Mouse (Mus musculus) heart, adult 2 months (tissue): Measurements from ENCODE around the gene Necab3. TPM values are rescaled to one million over a fixed set of nuclear protein-coding genes. Genes with fewer than 3 reads are reported as not detected.

Experiments used
- DNase-seq, 2 experiments: peaks; one replicate each; pipeline ENCODE4 v3.0.0; 2021
- H3K27ac ChIP-seq: fragments of 200-600 bp; 2 replicates; pipeline ENCODE4 v1.8.1; 2022
- H3K27me3 ChIP-seq: fragments of 200-500 bp; 2 replicates; pipeline ENCODE4 v1.6.1; 2012; ENCODE audit warnings: mild to moderate bottlenecking, low read length, inconsistent platforms, mixed read lengths; ENCODE audit not compliant: control insufficient read depth, insufficient read depth
- H3K36me3 ChIP-seq: fragments of 200-500 bp; 2 replicates; pipeline ENCODE4 v1.6.1; 2012; ENCODE audit warnings: low read length, inconsistent platforms; ENCODE audit not compliant: control insufficient read depth, insufficient read depth
- H3K4me1 ChIP-seq: fragments of 200-500 bp; 2 replicates; pipeline ENCODE4 v1.6.1; 2011; ENCODE audit warnings: low read length; ENCODE audit not compliant: control insufficient read depth, insufficient read depth
- H3K4me3 ChIP-seq: fragments of 200-600 bp; 2 replicates; pipeline ENCODE4 v1.8.1; 2022
- H3K79me2 ChIP-seq: fragments of 200-500 bp; replicated peaks from 2 replicates; pipeline ENCODE4 v1.6.1; 2012; ENCODE audit warnings: mild to moderate bottlenecking, inconsistent platforms, low read length, moderate library complexity, mixed read lengths; ENCODE audit not compliant: control insufficient read depth, insufficient read depth
- H3K9ac ChIP-seq: fragments of 200-500 bp; 2 replicates; pipeline ENCODE4 v1.6.1; 2012; ENCODE audit warnings: low read depth, mild to moderate bottlenecking, control low read depth, inconsistent platforms, low read length, mixed read lengths
- CTCF ChIP-seq: fragments of 200-600 bp; IDR thresholded peaks from 2 replicates; pipeline ENCODE4 v1.8.1; 2022; ENCODE audit warnings: antibody characterized with exemption, mild to moderate bottlenecking, moderate library complexity
- EP300 ChIP-seq: fragments of 200-500 bp; IDR thresholded peaks from 2 replicates; pipeline ENCODE4 v1.6.1; 2011; ENCODE audit warnings: low read depth, low read length, control low read depth; ENCODE audit not compliant: insufficient read depth
- POLR2A ChIP-seq: fragments of 200-500 bp; IDR thresholded peaks from 2 replicates; pipeline ENCODE4 v1.6.1; 2011; ENCODE audit warnings: mild to moderate bottlenecking, low read depth, low read length, control low read depth; ENCODE audit not compliant: insufficient read depth
- WGBS: fragments of 180-500 bp; shearing (Covaris S2); methylation state at CpG from one replicate; pipeline ENCODE4 v1.1.7; 2018; 5-methylcytosine and 5-hydroxymethylcytosine counted together
- intact Hi-C: fragments of 180-260 bp; cut with DNase I; formaldehyde crosslinking; loops from one replicate; pipeline ENCODE4 v1.15.1; 2025
- polyA plus RNA-seq: library from polyadenylated mRNA; depleted of rRNA; stranded (reverse); fragments of >200 nt; gene quantifications from 2 replicates; pipeline ENCODE4 v1.2.3, GENCODE M21; 2012
- total RNA-seq, 2 experiments: library from RNA; stranded (reverse); gene quantifications; 2 replicates each; pipeline ENCODE4 v1.2.3; 2021

Necab3 gene
- total and polyA plus RNA-seq, 3 experiments, result 0.20 to 0.90 (median 0.23) TPM

DNA sequence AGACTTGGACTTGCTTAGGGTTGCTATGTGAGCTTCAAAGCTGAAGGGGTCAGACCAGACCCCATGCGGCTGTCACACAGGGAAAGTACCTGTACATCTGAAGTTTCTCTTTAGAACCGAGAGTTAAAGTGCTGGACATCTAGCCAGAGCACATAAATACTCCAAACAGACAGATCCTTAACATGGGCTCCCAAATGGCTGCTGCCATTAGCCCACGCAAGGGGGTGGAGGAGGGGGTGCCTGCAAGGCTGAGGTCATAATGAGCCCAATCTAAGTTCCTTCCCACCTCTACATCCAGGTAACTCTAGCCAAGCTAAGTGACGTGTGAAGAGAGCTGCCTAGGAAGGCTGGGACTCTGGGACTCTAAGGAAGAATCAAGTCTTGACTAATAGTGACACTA lies 7.2 kb downstream of the Necab3 start, which contains the start of gene Actl10:
TSS of gene Actl10 (plus strand) at position 301 of the 400 bp plus-strand sequence.
- Histone ChIP-seq H3K27me3 (no peaks in the 10 kb centered on the region), H3K4me3 (peak within 1 kb of the TSS; percentile 44), H3K36me3 (no peaks in the 10 kb centered on the region), H3K9ac (peak within 1 kb of the TSS; percentile 17; the same call in 1 of the 2 replicates), H3K79me2 (no peaks in the 10 kb centered on the region), H3K27ac (peak within 1 kb of the TSS; percentile 11; the same call in 1 of the 2 replicates), H3K4me1 (peaks cover 1% of the 10 kb centered on the region; the same call in 1 of the 2 replicates)
- intact Hi-C loops, result loop anchor here (5.0 kb wide), 1 partner anchor 61 kb away; the partner anchor contains the start of genes 4930519P11Rik and Zfp341
- no peak for TF ChIP-seq EP300
- TF ChIP-seq POLR2A, result no peak
- no peak for TF ChIP-seq CTCF
- 91% methylated on average over 4 of the region's 4 CpGs for WGBS
- no peak for DNase-seq

DNA sequence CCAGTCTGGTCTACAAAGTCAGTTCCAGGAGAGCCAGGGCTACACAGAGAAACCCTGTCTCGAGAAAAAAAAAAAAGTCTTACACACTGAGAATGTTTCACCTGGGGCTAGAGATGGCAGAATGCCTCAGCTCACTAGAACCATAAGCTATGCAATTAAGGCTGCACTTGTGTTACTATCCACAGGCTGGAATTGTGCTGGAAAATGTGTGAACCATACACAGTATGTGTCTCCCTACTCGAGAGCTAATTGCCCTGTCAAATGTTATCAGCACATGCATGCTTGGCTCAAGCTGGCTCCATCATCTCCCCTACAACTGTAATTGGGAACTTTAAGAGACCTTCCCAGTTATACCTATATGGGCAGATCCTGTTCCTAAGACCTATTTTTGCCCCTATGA lies 7.8 kb downstream of the Necab3 start:
- no peak overlapping the region for H3K4me3 ChIP-seq
- H3K36me3 ChIP-seq, result no peaks in the 10 kb centered on the region
- no peaks in the 10 kb centered on the region for H3K79me2 ChIP-seq
- no peak for DNase-seq
- no peaks in the 10 kb centered on the region for H3K27me3 ChIP-seq
- H3K9ac ChIP-seq, result no peak overlapping the region
- H3K4me1 ChIP-seq, result peaks cover 1% of the 10 kb centered on the region; the same call in 1 of the 2 replicates
- 70% methylated on average over 2 of the region's 2 CpGs for WGBS
- TF ChIP-seq EP300 (no peak), POLR2A (no peak), CTCF (no peak)
- no peak overlapping the region for H3K27ac ChIP-seq
- intact Hi-C loops, result loop anchor here (5.0 kb wide), 1 partner anchor 61 kb away; the partner anchor contains the start of genes 4930519P11Rik and Zfp341

DNA sequence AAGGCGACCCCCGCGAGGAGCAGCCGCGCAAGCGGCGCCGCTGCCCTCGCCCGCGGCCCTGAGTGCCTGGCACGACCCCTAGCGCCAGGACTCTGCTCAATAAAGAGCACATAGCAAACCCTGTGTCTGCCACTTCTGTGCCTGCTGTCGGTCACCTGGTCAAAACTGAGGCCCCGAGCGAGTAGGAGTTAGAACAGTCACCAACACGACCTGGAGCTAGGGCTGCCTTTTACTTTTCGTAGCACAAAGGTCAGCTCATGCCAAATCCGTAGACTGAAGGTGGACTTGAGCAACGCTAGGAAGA lies 8.9 kb downstream of the Necab3 start:
- Histone ChIP-seq H3K4me1 (peaks cover 1% of the 10 kb centered on the region; the same call in 1 of the 2 replicates), H3K4me3 (peak overlapping the region; percentile 38; the same call in 1 of the 2 replicates), H3K36me3 (no peaks in the 10 kb centered on the region), H3K27me3 (no peaks in the 10 kb centered on the region), H3K79me2 (no peaks in the 10 kb centered on the region), H3K9ac (no peak overlapping the region), H3K27ac (no peak overlapping the region)
- WGBS, result 19% methylated on average over 20 of the region's 20 CpGs
- intact Hi-C loops, result loop anchor here (5.0 kb wide), 1 partner anchor 62 kb away; the partner anchor contains the start of genes 4930519P11Rik and Zfp341
- peak; percentile 13; the same call in 1 of the 2 replicates for TF ChIP-seq CTCF
- TF ChIP-seq EP300, result no peak
- no peak for TF ChIP-seq POLR2A
- no peak for DNase-seq

DNA sequence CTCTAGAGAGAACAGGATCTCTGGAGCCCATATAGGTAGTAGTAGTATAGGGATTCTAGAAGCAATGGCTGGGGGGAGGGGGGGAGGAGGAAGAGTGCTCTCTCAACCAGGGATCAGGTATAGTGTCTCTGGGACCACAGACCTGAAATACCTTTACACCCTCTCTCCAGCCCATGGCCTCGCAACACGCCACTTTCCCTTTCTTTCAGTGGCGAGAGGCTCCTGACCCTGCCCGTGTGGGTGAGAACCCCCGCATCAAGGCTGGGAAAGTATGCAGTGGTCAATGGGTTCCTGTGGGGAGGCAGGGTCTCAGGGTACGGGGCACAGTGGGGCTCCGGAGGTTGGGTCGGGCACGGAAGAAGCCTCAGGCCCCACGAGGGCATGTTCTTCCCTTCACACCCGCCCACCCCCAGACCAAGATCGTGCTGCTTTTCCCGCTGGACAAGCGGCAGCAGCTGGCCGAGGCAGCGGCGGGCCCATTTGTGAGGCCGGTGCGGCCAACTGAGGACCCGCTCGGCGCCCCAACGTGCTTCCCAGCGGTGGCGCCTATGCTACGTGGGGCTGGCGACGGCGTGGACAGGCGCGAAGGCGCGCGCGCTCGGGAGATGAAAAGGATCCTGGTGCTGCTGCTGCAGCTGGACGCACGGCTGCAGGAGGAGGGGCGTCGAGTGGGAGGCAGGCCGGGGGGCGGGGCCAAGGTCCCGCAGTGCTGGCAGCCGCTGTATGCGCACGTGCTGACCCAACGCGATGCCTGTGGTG lies 9.4 kb downstream of the Necab3 start:
- intact Hi-C loops, result no loop called here
- Histone ChIP-seq H3K9ac (peak overlapping the region; percentile 47), H3K27me3 (no peaks in the 10 kb centered on the region), H3K4me3 (peak overlapping the region; percentile 38), H3K4me1 (peaks cover 1% of the 10 kb centered on the region; the same call in 1 of the 2 replicates), H3K27ac (no peak overlapping the region), H3K36me3 (no peaks in the 10 kb centered on the region), H3K79me2 (no peaks in the 10 kb centered on the region)
- peak; percentile 70 to 72 for DNase-seq
- TF ChIP-seq EP300 (no peak), POLR2A (no peak), CTCF (no peak)
- WGBS, result 5% methylated on average over 47 of the region's 48 CpGs

DNA sequence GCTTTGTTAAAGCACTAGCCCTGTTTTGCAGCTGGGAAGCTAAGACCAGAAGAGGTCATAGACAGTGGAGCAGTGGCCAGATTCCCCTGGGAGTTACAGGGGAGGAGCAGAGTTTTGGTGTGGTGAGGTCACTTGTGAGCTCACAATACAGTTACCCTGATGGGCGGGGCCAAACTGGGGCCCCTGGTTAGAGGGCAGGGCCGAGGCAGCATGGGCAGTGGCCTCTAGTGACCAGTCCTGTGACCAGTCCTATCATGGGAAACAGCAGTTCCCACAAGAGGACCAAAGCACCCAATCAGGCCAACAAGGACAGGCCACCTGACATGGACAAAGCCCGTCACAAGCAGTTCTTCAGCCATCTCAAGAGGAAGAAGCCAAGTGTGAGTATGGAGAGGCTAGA lies 10.0 kb downstream of the Necab3 start:
- Histone ChIP-seq H3K27me3 (no peaks in the 10 kb centered on the region), H3K27ac (no peak overlapping the region), H3K79me2 (no peaks in the 10 kb centered on the region), H3K4me3 (no peak overlapping the region), H3K36me3 (no peaks in the 10 kb centered on the region), H3K9ac (no peak overlapping the region), H3K4me1 (peaks cover 2% of the 10 kb centered on the region)
- TF ChIP-seq CTCF (no peak), POLR2A (no peak), EP300 (no peak)
- DNase-seq, result peak in 1 of 2 experiments; percentile 43
- 54% methylated on average over 3 of the region's 3 CpGs for WGBS
- intact Hi-C loops, result no loop called here

DNA sequence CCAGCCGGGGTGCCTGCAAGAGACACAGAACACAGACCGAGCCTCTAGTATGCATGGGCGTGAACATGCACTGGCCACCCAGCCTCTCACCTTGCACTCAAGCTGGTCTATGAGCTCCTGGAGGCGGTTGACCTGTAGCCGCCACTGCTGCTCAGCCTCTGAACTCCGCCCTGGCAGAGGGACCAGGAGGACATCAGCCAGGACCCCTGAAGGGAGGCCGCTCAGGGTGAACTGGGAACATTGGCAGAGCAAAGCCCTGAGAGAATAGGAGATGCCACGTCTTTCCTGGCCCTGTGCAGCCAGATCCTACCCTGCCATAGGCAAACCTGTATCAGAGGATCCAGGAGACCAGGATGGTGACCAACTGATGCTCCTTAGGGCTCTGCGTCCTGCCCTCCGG lies 12.0 kb downstream of the Necab3 start, which contains the start of gene 1700003F12Rik:
TSS of gene 1700003F12Rik (plus strand) at position 375 of the 400 bp plus-strand sequence.
- H3K4me3 ChIP-seq, result no peak within 1 kb of the TSS
- no peaks in the 10 kb centered on the region for H3K36me3 ChIP-seq
- H3K9ac ChIP-seq, result no peak within 1 kb of the TSS
- WGBS, result 97% methylated on average over 10 of the region's 10 CpGs
- intact Hi-C loops, result no loop called here
- no peak for DNase-seq
- no peak within 1 kb of the TSS for H3K27ac ChIP-seq
- H3K27me3 ChIP-seq, result no peaks in the 10 kb centered on the region
- no peak for TF ChIP-seq POLR2A
- TF ChIP-seq EP300, result no peak
- TF ChIP-seq CTCF, result no peak
- no peaks in the 10 kb centered on the region for H3K79me2 ChIP-seq
- H3K4me1 ChIP-seq, result peaks cover 3% of the 10 kb centered on the region
